ENCODE assay signal across 8 mouse cellular contexts in the genomic region with DNA sequence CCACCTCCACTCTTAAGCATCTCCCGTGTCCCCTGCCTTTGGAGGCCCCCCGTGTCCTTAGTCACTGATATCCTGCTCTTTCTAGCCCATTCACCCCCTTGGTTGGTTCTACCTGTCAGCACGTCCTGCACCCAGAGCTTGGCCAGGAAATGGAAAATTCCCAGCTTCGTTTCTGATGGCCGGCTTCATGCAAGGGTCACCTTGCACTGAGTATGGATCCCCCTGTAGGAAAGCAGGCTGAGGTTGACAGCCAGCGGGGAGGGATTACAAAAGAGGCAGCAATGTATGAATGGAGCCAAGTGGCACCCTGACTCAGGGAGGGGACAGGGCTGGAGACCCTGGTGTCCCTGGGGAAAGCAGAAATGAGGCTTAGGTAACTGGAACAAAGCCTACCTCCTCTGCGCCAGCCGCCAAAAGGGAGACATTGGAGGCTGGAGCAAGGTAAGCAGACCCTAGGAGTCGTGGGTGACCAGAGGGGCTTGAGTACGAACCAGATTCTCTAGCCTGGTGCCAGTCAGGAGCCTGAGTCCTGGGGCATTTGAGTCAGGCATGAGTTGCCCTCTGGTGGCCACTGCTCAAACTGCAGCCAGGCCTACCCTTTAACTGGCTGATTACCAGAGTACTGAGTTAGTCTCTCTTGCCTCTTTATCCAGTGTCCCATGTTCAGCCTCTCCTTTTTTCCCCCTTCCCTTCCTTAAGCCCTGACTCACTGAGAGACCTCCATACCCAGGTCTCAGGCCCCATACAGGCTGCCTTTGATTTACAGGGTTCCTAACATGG. TPM values are rescaled to one million over a fixed set of nuclear protein-coding genes. Genes with fewer than 3 reads are reported as not detected.
A peak's percentile ranks its signal among the peaks of the same experiment; 100 is the strongest.
DNase-seq lines count a peak whose midpoint lies in the region; ATAC-seq and TF ChIP-seq lines count a peak whose summit lies in the region.

No protein-coding gene starts in this region.

- peak; percentile 86 for DNase-seq in MEL (ENCODE audit: low read depth, low spot score)
- DNase-seq in cerebellum, adult 2 months, result peak; percentile 85 to 91
- DNase-seq in heart, postnatal 4 days, result peak; percentile 94
- DNase-seq in layer of hippocampus, adult 2 months (ENCODE audit: low spot score in 2 of 2), result peak; percentile 82 to 91
- peak; percentile 85 for DNase-seq in lung, adult 2 months
- peak; percentile 85 for DNase-seq in thymus, postnatal 0 days (ENCODE audit: low spot score)

- H3K27me3 ChIP-seq in MEL (ENCODE audit: control insufficient read depth in 1 of 2, insufficient read depth in 2 of 2, low read length in 2 of 2), result no peaks in the 10 kb centered on the region
- H3K27me3 ChIP-seq in cerebellum, adult 2 months (ENCODE audit: control insufficient read depth, insufficient read depth, low read length), result no peaks in the 10 kb centered on the region

- no peak for TF ChIP-seq EP300 in MEL (IDR thresholded peaks at IDR 0.05; ENCODE audit: low read depth in 1 of 2, low read length in 2 of 2)

- peak; percentile 42 for ATAC-seq in frontal cortex, adult (ENCODE audit: low TSS enrichment)

- H3K79me2 ChIP-seq in MEL (ENCODE audit: control insufficient read depth, insufficient read depth, low read length, poor library complexity), result no peaks in the 10 kb centered on the region

- H3K9ac ChIP-seq in MEL (ENCODE audit: control insufficient read depth, low read depth, low read length, poor library complexity, severe bottlenecking), result no peak overlapping the region

- H3K4me3 ChIP-seq in MEL (ENCODE audit: control insufficient read depth in 1 of 2, insufficient read depth in 1 of 2, low read depth in 2 of 2, low read length in 2 of 2), result no peak overlapping the region
- H3K4me3 ChIP-seq in cerebellum, adult 2 months (replicated peaks; ENCODE audit: insufficient read depth, low read depth, low read length), result no peak overlapping the region
- H3K4me3 ChIP-seq in layer of hippocampus, adult 2 months, result no peak overlapping the region
- no peak overlapping the region for H3K4me3 ChIP-seq in lung, adult 2 months (replicated peaks; ENCODE audit: extremely low read depth, low read depth, low read length)
- H3K4me3 ChIP-seq in olfactory bulb, adult 2 months (ENCODE audit: insufficient read depth, low read depth, low read length), result no peak overlapping the region

- peaks cover 0 to 4% of the 10 kb centered on the region in 2 experiments; a peak in 2 of 4 replicates for H3K36me3 ChIP-seq in MEL (ENCODE audit: control insufficient read depth in 1 of 2, insufficient read depth in 2 of 2, low read length in 2 of 2)

- H3K9me3 ChIP-seq in MEL (replicated peaks; ENCODE audit: insufficient read depth, low read length), result no peaks in the 10 kb centered on the region

- TF ChIP-seq POLR2A in MEL (IDR thresholded peaks at IDR 0.05; ENCODE audit: control insufficient read depth in 1 of 2, insufficient read depth in 1 of 2, low read depth in 1 of 2, low read length in 2 of 2, poor library complexity in 1 of 2), result no peak
- TF ChIP-seq POLR2A in cerebellum, adult 2 months (IDR thresholded peaks at IDR 0.05; ENCODE audit: borderline replicate concordance, insufficient read depth, low read length), result no peak
- no peak for TF ChIP-seq POLR2A in lung, adult 2 months (IDR thresholded peaks at IDR 0.05; ENCODE audit: borderline replicate concordance, extremely low read depth, low read depth, low read length)
- no peak for TF ChIP-seq POLR2A in olfactory bulb, adult 2 months (IDR thresholded peaks at IDR 0.05; ENCODE audit: insufficient read depth, low read depth, low read length)

- H3K4me1 ChIP-seq in MEL (ENCODE audit: control insufficient read depth in 1 of 2, insufficient read depth in 2 of 2, low read length in 2 of 2), result no peaks in the 10 kb centered on the region
- H3K4me1 ChIP-seq in cerebellum, adult 2 months (ENCODE audit: control insufficient read depth, insufficient read depth, low read length), result peaks cover 20% of the 10 kb centered on the region
- peaks cover 7% of the 10 kb centered on the region for H3K4me1 ChIP-seq in lung, adult 2 months (ENCODE audit: control insufficient read depth, insufficient read depth, low read length)
- peaks cover 13% of the 10 kb centered on the region for H3K4me1 ChIP-seq in olfactory bulb, adult 2 months (ENCODE audit: control insufficient read depth, insufficient read depth, low read length)

- H3K27ac ChIP-seq in MEL (ENCODE audit: control insufficient read depth, low read depth, low read length), result no peak overlapping the region
- no peak overlapping the region for H3K27ac ChIP-seq in cerebellum, adult 2 months (ENCODE audit: insufficient read depth, low read length)
- peak overlapping the region; percentile 67; the same call in 1 of the 2 replicates for H3K27ac ChIP-seq in layer of hippocampus, adult 2 months
- H3K27ac ChIP-seq in olfactory bulb, adult 2 months (ENCODE audit: insufficient read depth, low read depth, low read length), result no peak overlapping the region

- WGBS in cerebellum, adult 2 months, result 40% methylated on average over 10 of the region's 10 CpGs
- WGBS in lung, adult 2 months, result 44% methylated on average over 10 of the region's 10 CpGs
- 42% methylated on average over 10 of the region's 10 CpGs for WGBS in olfactory bulb, adult 2 months

- TF ChIP-seq RAD21 in MEL (IDR thresholded peaks at IDR 0.05; ENCODE audit: low read depth, low read length), result peak; percentile 90

- peak; percentile 92 to 98 (median 95) for TF ChIP-seq CTCF in MEL (IDR thresholded peaks at IDR 0.05 in 2 of 3, conservative IDR thresholded peaks at IDR 0.05 in 1 of 3; ENCODE audit: control insufficient read depth in 1 of 3, insufficient read depth in 1 of 3, low read depth in 2 of 3, low read length in 3 of 3, poor library complexity in 1 of 3, severe bottlenecking in 1 of 3)
- peak; percentile 97 for TF ChIP-seq CTCF in cerebellum, adult 2 months (IDR thresholded peaks at IDR 0.05; ENCODE audit: borderline replicate concordance, insufficient read depth, low read depth, low read length)
- TF ChIP-seq CTCF in layer of hippocampus, adult 2 months (conservative IDR thresholded peaks at IDR 0.05), result peak; percentile 96
- TF ChIP-seq CTCF in lung, adult 2 months (IDR thresholded peaks at IDR 0.05; ENCODE audit: insufficient read depth, low read length), result peak; percentile 97
- TF ChIP-seq CTCF in olfactory bulb, adult 2 months (IDR thresholded peaks at IDR 0.05; ENCODE audit: insufficient read depth, low read depth, low read length), result peak; percentile 73

RNA-seq across cellular contexts. Expression of gene Tsc22d4, which starts 11.5 kb away (rescaled TPM):
- 52.7 and 58.3 TPM in 2 replicates for total RNA-seq in MEL (2012; rRNA removed)
- polyA plus RNA-seq in MEL (2012; ENCODE audit: insufficient read depth in 1 of 2, insufficient read length in 2 of 2, low read depth in 1 of 2, low replicate concordance in 2 of 2, missing spikeins in 1 of 2), result 100 to 1,000 TPM in 1 of 2 experiments, not detected in 1; 203 TPM
- 465 and 497 TPM in 2 replicates for polyA plus RNA-seq in cerebellum, adult 2 months (2012; rRNA removed)
- total RNA-seq in heart, postnatal 4 days (2021), result 100 to 1,000 TPM; 230 to 231 TPM
- total RNA-seq in layer of hippocampus, adult 2 months (2021), result 100 to 1,000 TPM; 160 to 174 TPM
- 103 and 110 TPM in 2 replicates for polyA plus RNA-seq in lung, adult 2 months (2012; rRNA removed)
- polyA plus RNA-seq in olfactory bulb, adult 2 months (2012; ENCODE audit: insufficient read depth, insufficient read length, low replicate concordance, missing spikeins), result 483 TPM in 1 of 2 replicates, not detected in the other
- polyA plus RNA-seq in thymus, postnatal 0 days (2015; fragmentation: Nextera tagmentation; extraction: Ambion mirVana), result 353 and 419 TPM in 2 replicates

RNA-seq across cellular contexts. Expression of gene Nyap1, which starts 15.7 kb away (rescaled TPM):
- 0.39 and 0.42 TPM in 2 replicates for total RNA-seq in MEL (2012; rRNA removed)
- polyA plus RNA-seq in MEL (2012; ENCODE audit: insufficient read depth in 1 of 2, insufficient read length in 2 of 2, low read depth in 1 of 2, low replicate concordance in 2 of 2, missing spikeins in 1 of 2), result 1 to 10 TPM in 1 of 2 experiments, not detected in 1; 1.1 TPM
- polyA plus RNA-seq in cerebellum, adult 2 months (2012; rRNA removed), result 59.1 and 60.7 TPM in 2 replicates
- 1 to 10 TPM; 3.1 to 3.3 TPM for total RNA-seq in heart, postnatal 4 days (2021)
- total RNA-seq in layer of hippocampus, adult 2 months (2021), result 10 to 100 TPM; 70.4 to 72.5 TPM
- 2.3 and 2.4 TPM in 2 replicates for polyA plus RNA-seq in lung, adult 2 months (2012; rRNA removed)
- polyA plus RNA-seq in olfactory bulb, adult 2 months (2012; ENCODE audit: insufficient read depth, insufficient read length, low replicate concordance, missing spikeins), result not detected in 2 replicates
- polyA plus RNA-seq in thymus, postnatal 0 days (2015; fragmentation: Nextera tagmentation; extraction: Ambion mirVana), result 7.2 and 8.8 TPM in 2 replicates

RNA-seq across cellular contexts. Expression of gene Ppp1r35, which starts 21.6 kb away (rescaled TPM):
- total RNA-seq in MEL (2012; rRNA removed), result 35.0 and 35.8 TPM in 2 replicates
- 10 to 100 TPM in 1 of 2 experiments, not detected in 1; 46.2 TPM for polyA plus RNA-seq in MEL (2012; ENCODE audit: insufficient read depth in 1 of 2, insufficient read length in 2 of 2, low read depth in 1 of 2, low replicate concordance in 2 of 2, missing spikeins in 1 of 2)
- polyA plus RNA-seq in cerebellum, adult 2 months (2012; rRNA removed), result 47.0 and 48.2 TPM in 2 replicates
- 10 to 100 TPM; 16.5 to 17.1 TPM for total RNA-seq in heart, postnatal 4 days (2021)
- total RNA-seq in layer of hippocampus, adult 2 months (2021), result 10 to 100 TPM; 19.8 to 25.4 TPM
- polyA plus RNA-seq in lung, adult 2 months (2012; rRNA removed), result 32.7 and 46.7 TPM in 2 replicates
- polyA plus RNA-seq in olfactory bulb, adult 2 months (2012; ENCODE audit: insufficient read depth, insufficient read length, low replicate concordance, missing spikeins), result not detected in 2 replicates
- 69.4 and 69.6 TPM in 2 replicates for polyA plus RNA-seq in thymus, postnatal 0 days (2015; fragmentation: Nextera tagmentation; extraction: Ambion mirVana)

RNA-seq across cellular contexts. Expression of gene Mepce, which starts 30.4 kb away (rescaled TPM):
- total RNA-seq in MEL (2012; rRNA removed), result 49.1 and 58.7 TPM in 2 replicates
- polyA plus RNA-seq in MEL (2012; ENCODE audit: insufficient read depth in 1 of 2, insufficient read length in 2 of 2, low read depth in 1 of 2, low replicate concordance in 2 of 2, missing spikeins in 1 of 2), result 10 to 100 TPM in 1 of 2 experiments, not detected in 1; 74.2 TPM
- 38.9 and 41.9 TPM in 2 replicates for polyA plus RNA-seq in cerebellum, adult 2 months (2012; rRNA removed)
- total RNA-seq in heart, postnatal 4 days (2021), result 10 to 100 TPM; 29.0 to 40.3 TPM
- total RNA-seq in layer of hippocampus, adult 2 months (2021), result 10 to 100 TPM; 43.6 to 49.2 TPM
- polyA plus RNA-seq in lung, adult 2 months (2012; rRNA removed), result 43.3 and 44.2 TPM in 2 replicates
- not detected in 2 replicates for polyA plus RNA-seq in olfactory bulb, adult 2 months (2012; ENCODE audit: insufficient read depth, insufficient read length, low replicate concordance, missing spikeins)
- 13.1 and 17.2 TPM in 2 replicates for polyA plus RNA-seq in thymus, postnatal 0 days (2015; fragmentation: Nextera tagmentation; extraction: Ambion mirVana)

RNA-seq across cellular contexts. Expression of gene Zcwpw1, which starts 30.5 kb away (rescaled TPM):
- total RNA-seq in MEL (2012; rRNA removed), result 5.6 and 11.1 TPM in 2 replicates
- polyA plus RNA-seq in MEL (2012; ENCODE audit: insufficient read depth in 1 of 2, insufficient read length in 2 of 2, low read depth in 1 of 2, low replicate concordance in 2 of 2, missing spikeins in 1 of 2), result 10 to 100 TPM in 1 of 2 experiments, not detected in 1; 16.0 TPM
- polyA plus RNA-seq in cerebellum, adult 2 months (2012; rRNA removed), result 11.2 and 12.4 TPM in 2 replicates
- 1 to 10 TPM; 2.4 to 3.2 TPM for total RNA-seq in heart, postnatal 4 days (2021)
- 1 to 10 TPM; 5.7 to 8.1 TPM for total RNA-seq in layer of hippocampus, adult 2 months (2021)
- polyA plus RNA-seq in lung, adult 2 months (2012; rRNA removed), result 0.49 and 0.60 TPM in 2 replicates
- polyA plus RNA-seq in olfactory bulb, adult 2 months (2012; ENCODE audit: insufficient read depth, insufficient read length, low replicate concordance, missing spikeins), result not detected in 2 replicates
- polyA plus RNA-seq in thymus, postnatal 0 days (2015; fragmentation: Nextera tagmentation; extraction: Ambion mirVana), result 17.7 and 18.6 TPM in 2 replicates
